Mouse (Mus musculus) thymus, adult 2 months (tissue): Measurements from ENCODE around the gene Zranb3. TPM values are rescaled to one million over a fixed set of nuclear protein-coding genes. Genes with fewer than 3 reads are reported as not detected.

Experiments used
- DNase-seq: peaks from one replicate; pipeline ENCODE4 v3.0.0; 2021
- H3K27ac ChIP-seq: fragments of 200-500 bp; 2 replicates; pipeline ENCODE4 v1.5.1; 2012; ENCODE audit warnings: low read length, control low read depth; ENCODE audit not compliant: control insufficient read depth, insufficient read depth
- H3K27me3 ChIP-seq: fragments of 200-500 bp; 2 replicates; pipeline ENCODE4 v1.6.1; 2012; ENCODE audit warnings: mild to moderate bottlenecking, low read length, moderate library complexity, mixed read lengths; ENCODE audit not compliant: control insufficient read depth, insufficient read depth
- H3K36me3 ChIP-seq: fragments of 200-500 bp; 2 replicates; pipeline ENCODE4 v1.6.1; 2012; ENCODE audit warnings: mild to moderate bottlenecking, low read length, moderate library complexity; ENCODE audit not compliant: control insufficient read depth, insufficient read depth
- H3K4me1 ChIP-seq: fragments of 200-500 bp; replicated peaks from 2 replicates; pipeline ENCODE4 v1.6.1; 2012; ENCODE audit warnings: low read length; ENCODE audit not compliant: control insufficient read depth, insufficient read depth
- H3K4me3 ChIP-seq: fragments of 200-500 bp; 2 replicates; pipeline ENCODE4 v1.5.1; 2012; ENCODE audit warnings: mild to moderate bottlenecking, low read length, control low read depth, moderate library complexity; ENCODE audit not compliant: control insufficient read depth, insufficient read depth
- CTCF ChIP-seq: fragments of 200-500 bp; IDR thresholded peaks from 2 replicates; pipeline ENCODE4 v1.5.1; 2012; ENCODE audit warnings: mild to moderate bottlenecking, control low read depth, low read length, moderate library complexity, borderline replicate concordance; ENCODE audit not compliant: control insufficient read depth, poor library complexity, insufficient read depth; ENCODE audit errors: extremely low read depth
- POLR2A ChIP-seq: fragments of 200-500 bp; IDR thresholded peaks from 2 replicates; pipeline ENCODE4 v1.6.1; 2012; ENCODE audit warnings: mild to moderate bottlenecking, low read length, control low read depth, moderate library complexity; ENCODE audit not compliant: control insufficient read depth, poor library complexity, insufficient read depth; ENCODE audit errors: extremely low read depth
- WGBS: fragments of 180-500 bp; shearing (Covaris S2); methylation state at CpG from one replicate; pipeline ENCODE4 v1.1.7; 2018; 5-methylcytosine and 5-hydroxymethylcytosine counted together
- polyA plus RNA-seq: library from polyadenylated mRNA; depleted of rRNA; stranded (reverse); fragments of >200 nt; gene quantifications from 2 replicates; pipeline ENCODE4 v1.2.3, GENCODE M21; 2012

Zranb3 gene
- polyA plus RNA-seq, 1 experiment, result 3.8 TPM

DNA sequence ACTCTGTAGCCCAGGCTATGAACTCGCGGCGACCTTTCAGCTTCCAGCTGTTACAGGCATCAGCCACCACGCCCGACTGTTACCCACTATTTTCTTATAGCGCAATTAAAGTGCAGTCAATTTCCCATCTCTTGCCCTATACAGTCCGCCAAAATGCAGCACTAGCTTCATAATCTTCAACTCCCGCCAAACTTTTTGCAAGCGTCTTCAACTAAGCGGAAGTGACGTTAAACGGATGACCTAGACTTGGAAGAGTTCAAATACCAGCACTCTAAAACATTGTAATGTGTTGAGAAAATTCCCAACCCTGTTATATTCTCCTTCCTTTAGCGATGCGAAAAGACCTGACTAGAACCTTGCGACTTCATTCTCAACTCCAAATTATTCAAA lies 601 bp downstream of the Zranb3 start:
- no peak for TF ChIP-seq CTCF
- TF ChIP-seq POLR2A, result no peak
- DNase-seq, result peak; percentile 63
- H3K36me3 ChIP-seq, result no peaks in the 10 kb centered on the region
- under 1% methylated on average over 15 of the region's 15 CpGs for WGBS
- no peak overlapping the region for H3K27ac ChIP-seq
- H3K4me3 ChIP-seq, result peak overlapping the region; percentile 40
- H3K4me1 ChIP-seq, result peaks cover 2% of the 10 kb centered on the region
- no peaks in the 10 kb centered on the region for H3K27me3 ChIP-seq

DNA sequence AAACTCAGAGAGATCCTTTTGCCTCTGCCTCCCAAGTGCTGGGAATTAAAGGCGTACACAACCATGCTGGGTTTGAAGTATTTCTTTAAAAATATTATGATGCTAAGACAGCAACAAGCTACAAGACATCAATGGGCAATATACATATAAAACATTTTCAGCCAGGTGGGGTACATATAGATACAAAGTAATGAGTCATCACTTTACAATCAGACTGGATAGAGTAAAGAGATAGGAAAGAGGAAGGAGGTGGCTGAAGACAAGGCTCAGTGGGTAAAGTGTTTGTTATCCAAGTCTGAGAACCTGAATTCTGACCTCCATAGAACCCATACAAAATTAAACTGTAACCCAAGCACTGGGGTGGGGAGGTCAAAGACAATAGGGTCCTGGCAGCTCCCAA lies 4.5 kb downstream of the Zranb3 start:
- no peaks in the 10 kb centered on the region for H3K36me3 ChIP-seq
- TF ChIP-seq POLR2A (no peak), CTCF (no peak)
- H3K27me3 ChIP-seq, result no peaks in the 10 kb centered on the region
- H3K27ac ChIP-seq, result no peak overlapping the region
- whole genome bisulfite sequencing, result 98% methylated on average over 1 of the region's 1 CpGs
- no peak for DNase-seq
- H3K4me3 ChIP-seq, result no peak overlapping the region
- no peaks in the 10 kb centered on the region for H3K4me1 ChIP-seq

DNA sequence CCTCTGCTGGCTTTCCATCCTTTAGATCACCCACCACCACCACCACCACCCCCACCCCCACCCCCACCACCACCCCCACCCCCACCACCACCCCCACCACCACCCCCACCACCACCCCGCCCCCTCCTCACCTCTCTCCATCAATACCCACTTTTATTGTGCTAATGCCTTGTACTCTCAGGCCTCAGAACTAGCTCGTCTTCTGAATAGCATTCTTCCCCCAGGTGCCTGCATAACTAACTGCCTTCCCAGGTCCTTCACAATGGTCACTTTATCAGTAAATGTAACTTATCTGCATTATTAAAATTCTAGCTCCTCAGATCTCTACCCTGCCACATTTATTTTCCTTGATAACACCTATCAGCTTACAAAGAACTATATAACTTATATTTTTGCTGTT lies 8.2 kb downstream of the Zranb3 start:
- H3K4me1 ChIP-seq, result no peaks in the 10 kb centered on the region

DNA sequence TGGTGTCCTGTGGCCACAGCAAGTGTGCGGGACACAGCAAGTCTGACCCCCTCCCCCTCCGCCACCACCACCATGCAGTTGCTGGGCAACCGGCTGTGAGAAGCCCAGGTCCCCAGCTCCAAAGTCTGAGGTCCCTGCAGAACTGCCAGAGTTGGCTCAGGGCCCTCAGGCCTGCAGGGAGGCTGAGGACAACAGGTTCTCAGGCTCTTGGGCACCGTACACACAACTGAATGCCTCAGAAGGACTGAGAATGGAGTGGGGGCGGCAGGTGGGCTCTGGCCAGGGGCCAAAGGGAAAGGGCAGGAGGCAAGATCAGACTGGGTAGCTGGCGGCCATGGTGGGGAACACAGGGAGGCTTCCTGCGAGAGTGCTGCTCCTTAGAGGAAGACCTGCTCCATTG lies 20.0 kb downstream of the Zranb3 start:
- 95% methylated on average over 7 of the region's 7 CpGs for WGBS
- H3K27ac ChIP-seq, result no peak overlapping the region
- H3K4me3 ChIP-seq, result no peak overlapping the region
- no peaks in the 10 kb centered on the region for H3K27me3 ChIP-seq
- no peak for DNase-seq
- TF ChIP-seq CTCF (no peak), POLR2A (no peak)
- peaks cover 7% of the 10 kb centered on the region for H3K4me1 ChIP-seq
- no peaks in the 10 kb centered on the region for H3K36me3 ChIP-seq

More for the DNA sequence above, 8.2 kb downstream of the Zranb3 start:
- no peak for DNase-seq
- Histone ChIP-seq H3K27ac (no peak overlapping the region), H3K27me3 (no peaks in the 10 kb centered on the region), H3K36me3 (no peaks in the 10 kb centered on the region), H3K4me3 (no peak overlapping the region)
- TF ChIP-seq POLR2A (no peak), CTCF (no peak)
- 98% methylated on average over 2 of the region's 2 CpGs for WGBS

DNA sequence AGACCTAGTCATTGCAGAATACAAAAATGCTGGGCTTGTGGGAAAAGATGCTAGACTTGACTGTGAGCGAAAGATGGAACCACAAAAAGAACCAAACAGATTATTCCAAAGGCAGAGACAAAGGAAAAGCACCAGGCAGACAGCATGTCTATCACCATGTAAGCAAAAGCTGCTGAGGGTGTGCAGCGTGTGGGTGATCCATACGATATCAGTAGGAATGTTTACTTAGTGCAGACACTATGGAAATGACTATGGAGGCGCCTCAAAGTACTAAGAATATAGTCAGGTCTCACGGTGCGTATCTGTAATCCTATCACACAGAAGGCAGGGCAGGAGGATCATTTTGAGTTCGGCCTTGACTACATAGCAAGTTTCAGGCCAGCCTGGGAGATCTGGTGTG lies 21.0 kb downstream of the Zranb3 start:
- no peak for DNase-seq
- no peak overlapping the region for H3K4me3 ChIP-seq
- H3K27ac ChIP-seq, result no peak overlapping the region
- peaks cover 7% of the 10 kb centered on the region for H3K4me1 ChIP-seq
- no peak for TF ChIP-seq POLR2A
- H3K36me3 ChIP-seq, result no peaks in the 10 kb centered on the region
- H3K27me3 ChIP-seq, result no peaks in the 10 kb centered on the region
- 97% methylated on average over 7 of the region's 7 CpGs for WGBS

DNA sequence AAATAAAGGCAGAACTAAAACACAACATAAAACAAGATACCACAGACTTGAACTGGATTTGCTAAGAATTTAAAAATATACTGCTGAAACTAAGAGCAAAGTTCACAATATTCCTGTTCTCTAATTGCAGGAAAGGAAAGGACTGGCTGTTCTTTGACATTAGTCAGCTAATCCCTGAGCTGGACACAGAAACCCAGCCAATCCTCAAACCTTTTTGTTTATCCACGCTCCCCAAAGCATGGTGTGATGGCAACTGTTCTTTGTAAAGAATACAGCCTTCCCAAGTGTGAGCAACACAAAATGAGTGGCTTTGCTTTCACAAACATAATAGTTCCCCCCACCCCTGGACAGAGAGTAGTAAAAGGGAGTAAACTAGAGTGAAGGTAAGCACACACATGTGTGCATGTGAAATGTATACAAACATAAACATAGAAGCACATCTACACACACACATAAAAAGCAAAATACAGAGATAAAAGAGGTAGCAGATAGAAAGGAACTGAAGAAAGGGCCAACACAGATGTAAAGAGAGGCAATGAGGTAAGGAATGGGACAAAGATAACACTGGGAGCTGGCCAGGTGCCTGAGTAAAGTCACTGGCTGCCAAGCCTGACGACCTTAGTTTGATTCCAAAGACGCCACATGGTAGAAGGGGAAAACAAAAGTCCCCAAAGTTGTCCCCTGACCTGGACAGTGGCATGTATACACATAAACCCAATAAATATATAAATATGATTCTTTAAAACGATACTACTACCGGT lies 21.7 kb downstream of the Zranb3 start:
- Histone ChIP-seq H3K27ac (no peak overlapping the region), H3K27me3 (no peaks in the 10 kb centered on the region), H3K4me3 (no peak overlapping the region), H3K36me3 (no peaks in the 10 kb centered on the region), H3K4me1 (peaks cover 9% of the 10 kb centered on the region)
- TF ChIP-seq CTCF (no peak), POLR2A (no peak)
- WGBS, result 88% methylated on average over 5 of the region's 5 CpGs
- DNase-seq, result no peak

DNA sequence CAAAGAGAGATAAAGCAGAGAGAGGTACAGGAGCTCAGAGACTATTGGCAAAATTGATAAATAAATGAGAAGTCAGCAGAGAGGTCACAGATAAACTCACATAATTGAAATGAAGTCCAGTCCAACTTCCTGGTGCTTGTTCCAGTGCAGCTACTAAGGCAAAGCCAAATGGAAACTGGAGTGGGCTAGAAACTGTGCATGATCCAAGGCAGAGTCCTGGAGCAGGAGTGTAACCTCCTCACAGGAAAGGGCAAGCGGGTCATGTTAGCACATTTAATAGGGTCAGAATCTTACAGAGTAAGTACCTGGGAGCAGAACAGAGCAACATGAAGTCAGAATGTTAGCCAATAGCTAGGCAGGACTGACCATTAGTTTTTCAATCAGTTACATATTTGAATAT lies 24.2 kb downstream of the Zranb3 start:
- H3K4me3 ChIP-seq, result no peak overlapping the region
- peaks cover 9% of the 10 kb centered on the region for H3K4me1 ChIP-seq
- DNase-seq, result no peak
- 95% methylated on average over 1 of the region's 1 CpGs for WGBS
- TF ChIP-seq CTCF (no peak), POLR2A (no peak)
- H3K36me3 ChIP-seq, result no peaks in the 10 kb centered on the region
- no peaks in the 10 kb centered on the region for H3K27me3 ChIP-seq
- no peak overlapping the region for H3K27ac ChIP-seq
